Mouse (Mus musculus): ENCODE data around the gene Negr1. TPM values are rescaled to one million over a fixed set of nuclear protein-coding genes. Genes with fewer than 3 reads are reported as not detected.

Negr1 gene
- polyA plus RNA-seq, 1 experiment = not detected

GRCm38 (mm10) chr3:156968764-156969163, 407.2 kb downstream of the Negr1 start:
- TF ChIP-seq GATA1 (IDR thresholded peaks at IDR 0.05; ENCODE audit: low read length) = no peak

DNA sequence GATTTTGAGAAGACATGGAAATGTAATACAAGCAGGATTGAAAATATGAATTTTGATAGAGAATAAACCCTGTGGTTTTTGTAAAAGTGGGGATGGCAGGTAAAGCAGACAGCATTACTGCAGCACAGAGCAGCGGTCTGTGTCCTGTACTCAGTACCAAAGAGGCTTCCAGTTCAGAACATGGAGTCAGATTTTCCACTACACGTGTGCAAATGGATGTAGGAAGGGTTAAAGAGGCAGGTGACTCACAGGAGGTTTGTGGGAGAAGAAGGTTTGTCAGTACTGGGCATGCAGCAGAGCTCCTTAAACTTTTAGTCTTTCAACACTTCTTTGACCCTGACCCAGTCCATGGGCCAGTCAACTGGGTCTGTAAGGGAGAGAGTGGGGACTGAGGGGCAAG, 409.5 kb downstream of the Negr1 start:
- TF ChIP-seq GATA1 (IDR thresholded peaks at IDR 0.05; ENCODE audit: low read length) = no peak

GRCm38 (mm10) chr3:156976816-156977215, 415.2 kb downstream of the Negr1 start:
- TF ChIP-seq GATA1 (IDR thresholded peaks at IDR 0.05; ENCODE audit: low read length) = no peak

DNA sequence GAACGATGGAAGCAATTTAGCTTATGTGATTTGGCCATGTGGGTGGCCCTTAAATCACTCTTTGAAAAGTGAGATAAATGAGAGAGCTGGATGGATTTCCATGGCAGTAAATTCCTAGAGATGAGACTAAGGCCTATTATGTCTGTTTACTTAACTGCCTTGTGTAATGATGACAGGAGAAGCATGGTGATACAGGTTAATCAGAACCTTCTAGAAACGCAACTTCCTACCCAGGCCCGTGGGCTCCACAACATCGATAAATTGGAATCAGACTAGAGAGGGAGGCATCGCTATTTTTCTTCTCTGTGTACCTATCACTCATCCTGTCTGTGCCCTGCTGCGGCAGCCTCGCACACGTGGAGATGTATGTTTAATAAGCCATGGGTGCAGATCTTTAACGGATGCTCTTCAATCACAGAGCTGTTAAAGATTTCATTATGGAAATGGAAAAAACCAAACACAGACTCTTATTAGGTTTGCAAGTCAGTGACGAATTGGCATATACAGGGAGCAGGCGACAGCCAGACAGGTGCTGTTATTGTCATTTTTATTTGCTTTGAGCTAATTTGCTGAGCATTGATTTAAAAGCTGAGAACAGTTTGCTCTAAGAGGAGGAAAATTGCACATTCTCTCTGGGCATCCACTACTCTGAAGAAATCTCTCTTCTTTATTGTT, 418.6 kb downstream of the Negr1 start:
- TF ChIP-seq GATA1 (IDR thresholded peaks at IDR 0.05; ENCODE audit: low read length) = no peak

DNA sequence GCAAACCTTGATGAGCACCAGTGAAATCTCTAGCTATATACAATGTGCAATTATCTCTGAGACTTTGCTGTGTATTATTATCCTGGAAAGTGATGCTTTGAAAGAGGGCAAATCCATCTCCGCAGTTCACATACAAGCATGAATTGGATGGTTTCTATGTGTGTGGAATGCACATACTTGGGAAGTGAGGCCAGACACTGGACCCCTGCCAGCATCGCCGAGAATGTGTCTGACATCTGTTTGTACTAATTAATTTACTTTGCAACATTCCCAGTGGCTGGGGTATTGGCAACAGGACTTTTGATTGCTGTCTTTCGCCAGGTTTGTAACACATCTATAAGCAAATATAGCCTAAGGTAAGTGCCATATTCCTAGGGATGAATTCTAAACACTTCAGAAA, 420.5 kb downstream of the Negr1 start:
- no peak for TF ChIP-seq GATA1 (IDR thresholded peaks at IDR 0.05; ENCODE audit: low read length)

- no peak for TF ChIP-seq GATA1 (IDR thresholded peaks at IDR 0.05; ENCODE audit: low read length)
These were observed 425.5 kb downstream of the Negr1 start for GRCm38 (mm10) chr3:156987113-156987512.

GRCm38 (mm10) chr3:156992171-156992570, 430.6 kb downstream of the Negr1 start:
- TF ChIP-seq GATA1 (IDR thresholded peaks at IDR 0.05; ENCODE audit: low read length) = no peak

GRCm38 (mm10) chr3:156992811-156993210, 431.2 kb downstream of the Negr1 start:
- no peak for TF ChIP-seq GATA1 (IDR thresholded peaks at IDR 0.05; ENCODE audit: low read length)

- no peak for TF ChIP-seq GATA1 (IDR thresholded peaks at IDR 0.05; ENCODE audit: low read length)
These were observed 437.7 kb downstream of the Negr1 start for GRCm38 (mm10) chr3:156999177-156999808.

DNA sequence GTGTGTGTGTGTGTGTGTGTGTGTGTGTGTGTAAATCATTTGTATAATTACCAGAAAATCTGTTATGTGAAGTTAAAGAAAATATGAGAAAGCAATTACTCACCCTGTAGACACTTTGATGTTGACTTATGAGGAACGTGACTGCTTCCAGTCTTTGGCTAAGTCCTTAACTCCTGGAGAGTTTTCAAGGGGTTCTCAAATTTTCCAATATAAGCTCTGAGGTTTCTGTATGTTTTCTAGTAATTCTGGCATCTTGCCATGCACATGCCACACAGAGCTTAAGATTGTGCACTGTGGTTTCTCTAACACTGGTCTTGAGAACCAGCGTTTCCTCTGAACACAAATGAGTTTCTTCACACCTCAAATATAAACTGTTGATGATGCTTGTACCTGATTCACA, 460.0 kb downstream of the Negr1 start:
- no peak for TF ChIP-seq GATA1 (IDR thresholded peaks at IDR 0.05; ENCODE audit: low read length)

- TF ChIP-seq GATA1 (IDR thresholded peaks at IDR 0.05; ENCODE audit: low read length) = no peak
These were observed 463.0 kb downstream of the Negr1 start for GRCm38 (mm10) chr3:157024580-157024979.

- TF ChIP-seq GATA1 (IDR thresholded peaks at IDR 0.05; ENCODE audit: low read length) = no peak
These were observed 470.0 kb downstream of the Negr1 start for GRCm38 (mm10) chr3:157031513-157032142.

GRCm38 (mm10) chr3:157036016-157036415, 474.4 kb downstream of the Negr1 start:
- TF ChIP-seq GATA1 (IDR thresholded peaks at IDR 0.05; ENCODE audit: low read length) = no peak

DNA sequence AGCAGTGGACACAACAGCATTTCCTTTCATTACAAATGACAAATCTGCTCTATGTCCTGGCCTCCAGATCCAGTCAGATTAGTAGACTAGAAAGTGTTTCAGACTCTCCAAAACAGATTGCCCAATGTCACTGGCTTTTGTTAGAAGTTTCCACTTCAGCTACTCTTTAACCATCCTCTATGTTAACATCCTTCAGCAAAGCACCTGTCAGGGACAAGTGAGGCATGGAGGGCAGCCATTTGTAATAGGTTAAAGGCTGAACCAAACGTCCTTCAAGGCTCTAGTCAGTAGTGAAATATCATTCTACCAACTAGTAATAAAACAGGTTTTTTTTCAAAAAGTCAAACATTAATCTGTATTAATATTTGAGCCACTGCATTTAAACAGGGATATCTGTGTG, 475.0 kb downstream of the Negr1 start:
- TF ChIP-seq GATA1 (IDR thresholded peaks at IDR 0.05; ENCODE audit: low read length) = no peak

DNA sequence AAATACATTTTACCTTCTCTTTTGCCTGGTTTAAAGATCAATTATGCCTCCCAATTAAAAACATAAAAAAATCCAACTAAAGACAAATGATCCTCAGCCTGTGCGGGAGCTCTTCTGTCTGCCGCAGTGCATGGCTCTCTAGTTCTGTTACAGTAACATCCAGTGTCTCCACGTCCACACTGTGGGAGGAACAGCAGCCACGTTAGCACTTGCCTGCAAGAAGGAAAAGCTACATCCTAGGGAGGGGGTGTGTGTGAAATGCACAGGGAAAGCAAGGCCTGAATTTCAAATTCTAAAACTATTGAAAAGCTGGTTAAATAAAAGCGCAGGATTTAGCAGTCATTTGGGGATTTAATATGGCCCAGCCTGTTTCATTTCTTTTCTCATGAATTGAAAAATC, 479.0 kb downstream of the Negr1 start:
- TF ChIP-seq GATA1 (IDR thresholded peaks at IDR 0.05; ENCODE audit: low read length) = no peak

DNA sequence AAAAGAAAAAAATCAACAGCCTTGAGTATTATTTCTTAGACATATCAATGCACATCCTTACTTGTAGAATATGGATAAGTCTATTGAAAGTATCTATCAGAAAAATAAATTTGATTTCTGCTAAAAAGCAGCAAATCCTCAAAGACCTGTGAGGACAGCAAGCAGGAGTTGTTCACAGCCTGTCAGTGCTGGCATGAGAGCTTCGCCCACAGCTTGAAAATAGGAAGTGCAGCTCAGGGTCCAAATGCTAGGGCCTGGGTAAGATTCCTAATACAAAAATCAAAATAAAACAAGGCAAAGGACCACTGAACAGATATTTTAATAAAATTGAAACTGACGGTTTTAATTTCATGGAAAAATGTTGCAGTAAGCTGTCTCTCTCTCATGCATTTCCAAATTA, 483.0 kb downstream of the Negr1 start:
- TF ChIP-seq GATA1 (IDR thresholded peaks at IDR 0.05; ENCODE audit: low read length) = no peak

GRCm38 (mm10) chr3:157066331-157066730, 504.7 kb downstream of the Negr1 start:
- no peak for TF ChIP-seq GATA1 (IDR thresholded peaks at IDR 0.05; ENCODE audit: low read length)
